Mouse (Mus musculus): ENCODE measurements around the gene Sgpp2.

Gene Sgpp2

GRCm38 (mm10) chr1:78310021-78310752 is at the start of gene Sgpp2:
Gene Sgpp2, plus strand, starts transcription at chr1:78310345.
- no peak for DNase-seq (ENCODE audit: low read depth)

GRCm38 (mm10) chr1:78267519-78267918 is 42.6 kb upstream of the Sgpp2 start:
- no peak for DNase-seq (ENCODE audit: low read depth)

- no peak for DNase-seq (ENCODE audit: low read depth)
Observed at GRCm38 (mm10) chr1:78272915-78273314, 37.2 kb upstream of the Sgpp2 start.

- no peak for DNase-seq (ENCODE audit: low read depth)
Observed at GRCm38 (mm10) chr1:78279128-78279527, 31.0 kb upstream of the Sgpp2 start.

- no peak for DNase-seq (ENCODE audit: low read depth)
Observed at GRCm38 (mm10) chr1:78292397-78292796, 17.7 kb upstream of the Sgpp2 start.

- no peak for DNase-seq (ENCODE audit: low read depth)
Observed at GRCm38 (mm10) chr1:78299670-78300225, 10.4 kb upstream of the Sgpp2 start.

- DNase-seq (ENCODE audit: low read depth) = no peak
Observed at GRCm38 (mm10) chr1:78308688-78309087, 1.5 kb upstream of the Sgpp2 start.

GRCm38 (mm10) chr1:78309280-78309679 is 865 bp upstream of the Sgpp2 start:
- no peak for DNase-seq (ENCODE audit: low read depth)

GRCm38 (mm10) chr1:78310861-78311341 is 756 bp downstream of the Sgpp2 start:
- DNase-seq (ENCODE audit: low read depth) = no peak

GRCm38 (mm10) chr1:78311482-78311881 is 1.3 kb downstream of the Sgpp2 start:
- DNase-seq (ENCODE audit: low read depth) = no peak

- no peak for DNase-seq (ENCODE audit: low read depth)
Observed at GRCm38 (mm10) chr1:78312917-78313316, 2.8 kb downstream of the Sgpp2 start.

- DNase-seq (ENCODE audit: low read depth) = no peak
Observed at GRCm38 (mm10) chr1:78313961-78314360, 3.8 kb downstream of the Sgpp2 start.

- DNase-seq (ENCODE audit: low read depth) = no peak
Observed at GRCm38 (mm10) chr1:78318089-78318760, 8.1 kb downstream of the Sgpp2 start.

- no peak for DNase-seq (ENCODE audit: low read depth)
Observed at GRCm38 (mm10) chr1:78320291-78320690, 10.1 kb downstream of the Sgpp2 start.

- no peak for DNase-seq (ENCODE audit: low read depth)
Observed at GRCm38 (mm10) chr1:78322098-78322778, 12.1 kb downstream of the Sgpp2 start.

GRCm38 (mm10) chr1:78322844-78323243 is 12.7 kb downstream of the Sgpp2 start:
- DNase-seq (ENCODE audit: low read depth) = no peak

- no peak for DNase-seq (ENCODE audit: low read depth)
Observed at GRCm38 (mm10) chr1:78324044-78324443, 13.9 kb downstream of the Sgpp2 start.

- DNase-seq (ENCODE audit: low read depth) = no peak
Observed at GRCm38 (mm10) chr1:78325851-78326250, 15.7 kb downstream of the Sgpp2 start.

GRCm38 (mm10) chr1:78328646-78329045 is 18.5 kb downstream of the Sgpp2 start:
- no peak for DNase-seq (ENCODE audit: low read depth)

- no peak for DNase-seq (ENCODE audit: low read depth)
Observed at GRCm38 (mm10) chr1:78329861-78330260, 19.7 kb downstream of the Sgpp2 start.

- no peak for DNase-seq (ENCODE audit: low read depth)
Observed at GRCm38 (mm10) chr1:78330620-78331158, 20.5 kb downstream of the Sgpp2 start.

- DNase-seq (ENCODE audit: low read depth) = no peak
Observed at GRCm38 (mm10) chr1:78337726-78338125, 27.6 kb downstream of the Sgpp2 start.

Data from NIH3T3 (cell line).